Mouse (Mus musculus) hindbrain, embryonic 14.5 days (tissue): ENCODE measurements around the gene Pikfyve. TPM values are rescaled to one million over a fixed set of nuclear protein-coding genes. Genes with fewer than 3 reads are reported as not detected.

Source experiments
- ATAC-seq: fragments of 200-750 bp; cut with Nextera tagmentation; 2 replicates; pipeline ENCODE4 v1.8.0; 2017; ENCODE audit warnings: moderate number of reproducible peaks, mild to moderate bottlenecking, moderate TSS enrichment, moderate library complexity; ENCODE audit not compliant: low FRiP score
- DNase-seq: peaks from one replicate; pipeline ENCODE4 v3.0.0-alpha.2; 2015; ENCODE audit warnings: low spot score
- H3K27ac ChIP-seq: fragments of 300-500 bp; sonication (generic); 2 replicates; pipeline ENCODE4 v1.5.1; 2014; ENCODE audit warnings: mild to moderate bottlenecking, moderate library complexity
- H3K27me3 ChIP-seq: fragments of 300-500 bp; sonication (generic); 2 replicates; pipeline ENCODE4 v1.6.1; 2014; ENCODE audit warnings: mild to moderate bottlenecking, low read length, mixed read lengths; ENCODE audit not compliant: control insufficient read depth, insufficient read depth
- H3K36me3 ChIP-seq: fragments of 300-500 bp; sonication (generic); replicated peaks from 2 replicates; pipeline ENCODE4 v1.6.1; 2014; ENCODE audit not compliant: control insufficient read depth, insufficient read depth
- H3K4me1 ChIP-seq: fragments of 300-500 bp; sonication (generic); replicated peaks from 2 replicates; pipeline ENCODE4 v1.6.1; 2014; ENCODE audit warnings: antibody characterized with exemption, low read length, mixed read lengths; ENCODE audit not compliant: control insufficient read depth, insufficient read depth
- H3K4me2 ChIP-seq: fragments of 300-500 bp; sonication (generic); replicated peaks from 2 replicates; pipeline ENCODE4 v1.6.1; 2014; ENCODE audit warnings: mild to moderate bottlenecking, moderate library complexity
- H3K4me3 ChIP-seq: fragments of 300-500 bp; sonication (generic); replicated peaks from 2 replicates; pipeline ENCODE4 v1.5.1; 2014; ENCODE audit warnings: mild to moderate bottlenecking, low read length
- H3K9ac ChIP-seq: fragments of 300-500 bp; sonication (generic); 2 replicates; pipeline ENCODE4 v1.6.1; 2014
- H3K9me3 ChIP-seq: fragments of 300-500 bp; sonication (generic); 2 replicates; pipeline ENCODE4 v1.6.1; 2016; ENCODE audit warnings: low read length; ENCODE audit not compliant: control insufficient read depth
- WGBS: fragments of 180-500 bp; shearing (Covaris S2); extraction: QIAGEN DNeasy Blood & Tissue Kit; methylation state at CpG from one replicate; pipeline ENCODE4 v1.1.7; 2014; 5-methylcytosine and 5-hydroxymethylcytosine counted together
- polyA plus RNA-seq: library from polyadenylated mRNA; unstranded; fragments of >200 nt; fragmentation: Nextera tagmentation; extraction: Ambion mirVana; gene quantifications from 2 replicates; pipeline ENCODE4 v1.2.1, GENCODE M21; 2014

Gene Pikfyve
- polyA plus RNA-seq, 1 experiment from 2014 or later, result 17.3 TPM

DNA sequence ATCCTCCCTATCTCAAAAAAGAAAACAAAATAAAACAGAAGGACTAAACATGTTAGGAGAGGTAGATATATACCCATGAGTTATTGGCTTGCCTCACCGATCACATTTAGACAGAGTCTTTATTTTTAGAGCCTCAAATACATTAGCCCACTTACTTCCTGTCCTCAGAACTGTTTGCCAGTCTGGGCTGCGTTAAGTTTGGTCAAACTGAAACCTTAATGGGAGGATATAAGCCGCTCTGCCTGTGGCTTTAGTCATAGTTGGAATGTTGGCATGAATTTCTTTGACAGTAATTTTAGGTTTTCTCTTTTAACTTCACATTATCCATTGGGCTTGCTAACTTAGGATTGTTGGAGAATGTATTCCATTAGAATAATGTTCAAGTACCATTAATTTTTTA lies 51.2 kb downstream of the Pikfyve start:
- WGBS, result 93% methylated on average over 3 of the region's 3 CpGs
- DNase-seq (no peak), ATAC-seq (no peak)
- H3K9ac ChIP-seq, result no peak overlapping the region
- H3K4me2 ChIP-seq, result no peak overlapping the region
- H3K36me3 ChIP-seq, result peaks cover 28% of the 10 kb centered on the region
- H3K4me1 ChIP-seq, result no peaks in the 10 kb centered on the region
- H3K27ac ChIP-seq, result no peak overlapping the region
- no peak overlapping the region for H3K4me3 ChIP-seq
- no peaks in the 10 kb centered on the region for H3K9me3 ChIP-seq
- no peaks in the 10 kb centered on the region for H3K27me3 ChIP-seq

DNA sequence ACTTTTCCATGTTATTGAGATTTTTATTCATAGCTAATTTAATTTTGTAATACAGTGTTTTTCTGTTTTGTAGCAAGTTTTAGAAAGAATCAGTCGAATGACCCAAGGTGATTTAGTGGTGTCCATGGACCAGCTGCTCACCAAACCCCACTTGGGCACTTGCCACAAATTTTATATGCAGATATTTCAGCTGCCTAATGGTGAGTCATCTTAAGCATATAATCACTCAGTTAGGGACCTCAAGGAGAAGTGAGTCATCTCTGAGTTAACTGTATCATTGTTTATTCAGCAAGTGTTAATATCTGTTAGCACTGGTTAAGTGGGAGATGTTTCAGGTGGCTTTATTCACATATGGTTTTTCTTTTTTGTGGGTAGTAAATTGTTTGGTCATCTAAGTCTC lies 59.2 kb downstream of the Pikfyve start:
- Histone ChIP-seq H3K27ac (no peak overlapping the region), H3K27me3 (no peaks in the 10 kb centered on the region), H3K9ac (no peak overlapping the region), H3K36me3 (peaks cover 30% of the 10 kb centered on the region), H3K4me1 (no peaks in the 10 kb centered on the region), H3K4me3 (no peak overlapping the region), H3K9me3 (no peaks in the 10 kb centered on the region), H3K4me2 (no peak overlapping the region)
- no peak for ATAC-seq
- WGBS, result 90% methylated on average over 1 of the region's 1 CpGs
- no peak for DNase-seq

DNA sequence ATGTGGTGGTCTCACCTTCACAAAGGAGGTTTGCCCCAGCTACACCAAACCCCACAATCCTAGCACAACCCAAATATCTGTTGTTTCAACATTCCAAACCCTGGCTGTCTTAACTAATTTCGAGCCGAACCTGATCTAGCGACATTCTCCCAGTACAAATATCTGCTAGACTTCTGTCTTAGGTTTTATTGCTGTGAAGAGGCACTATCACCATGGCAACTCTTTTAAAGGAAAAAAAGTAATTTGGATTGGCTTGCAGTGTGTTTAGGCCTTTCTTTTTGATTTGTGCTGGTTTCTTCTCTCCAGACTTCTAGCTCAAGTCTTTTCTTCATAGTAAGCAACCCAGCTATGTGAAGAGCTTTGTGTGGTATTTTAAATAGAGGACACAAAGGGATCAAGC lies 94.0 kb downstream of the Pikfyve start:
- Histone ChIP-seq H3K4me1 (no peaks in the 10 kb centered on the region), H3K27ac (no peak overlapping the region), H3K27me3 (no peaks in the 10 kb centered on the region), H3K36me3 (no peaks in the 10 kb centered on the region), H3K4me3 (no peak overlapping the region), H3K4me2 (no peak overlapping the region), H3K9ac (no peak overlapping the region), H3K9me3 (no peaks in the 10 kb centered on the region)
- no peak for DNase-seq
- ATAC-seq, result no peak
- WGBS, result 50% methylated on average over 3 of the region's 3 CpGs

DNA sequence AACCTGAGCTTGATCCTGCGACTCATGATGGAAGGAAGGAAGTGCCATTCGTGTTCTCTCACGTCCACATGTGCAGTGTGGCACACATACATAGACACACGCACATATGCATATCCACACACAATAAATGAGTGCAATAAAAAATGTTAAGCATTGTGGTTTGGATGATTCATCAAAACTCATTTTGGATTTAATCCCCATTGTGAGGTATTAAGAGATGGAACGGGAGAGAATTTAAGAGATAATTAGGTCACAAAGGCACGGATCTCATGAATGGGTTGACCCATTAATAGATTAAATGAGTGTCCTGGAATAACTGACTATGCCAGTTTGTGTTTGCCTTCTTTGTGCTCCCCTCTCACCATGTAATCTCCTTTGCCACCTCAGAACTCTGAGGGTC lies 95.3 kb downstream of the Pikfyve start, which contains the start of gene Pth2r:
Gene Pth2r (plus strand): TSS at position 301 of the 400 bp plus-strand sequence.
- no peak within 1 kb of the TSS for H3K4me2 ChIP-seq
- WGBS, result 85% methylated on average over 6 of the region's 6 CpGs
- DNase-seq, result no peak

DNA sequence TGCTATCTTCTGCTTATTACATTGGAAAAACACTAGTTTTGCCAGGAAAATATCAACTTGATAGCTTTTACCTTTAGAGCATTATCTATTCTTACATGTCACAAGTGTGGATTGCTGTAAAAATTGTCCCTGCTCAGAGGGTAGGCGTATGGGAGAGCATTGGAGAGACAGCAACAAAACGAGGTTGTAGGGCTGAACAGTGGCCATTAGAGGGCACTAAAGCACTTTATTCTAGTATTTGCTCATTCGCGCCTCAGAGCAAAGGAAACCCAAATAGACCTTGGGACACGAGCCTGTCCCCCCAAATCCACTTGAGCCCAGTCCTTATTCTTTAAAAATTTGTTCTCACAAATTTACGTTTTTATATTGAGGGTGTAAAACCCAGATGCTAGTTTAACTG lies 96.3 kb downstream of the Pikfyve start:
- Histone ChIP-seq H3K4me3 (no peak overlapping the region), H3K36me3 (no peaks in the 10 kb centered on the region), H3K27ac (no peak overlapping the region), H3K9me3 (no peaks in the 10 kb centered on the region), H3K4me2 (no peak overlapping the region), H3K27me3 (no peaks in the 10 kb centered on the region), H3K4me1 (no peaks in the 10 kb centered on the region), H3K9ac (no peak overlapping the region)
- 6% methylated on average over 6 of the region's 6 CpGs for WGBS
- peak; percentile 85 for DNase-seq
- peak; percentile 75 for ATAC-seq

More for the DNA sequence above, 95.3 kb downstream of the Pikfyve start, which contains the start of gene Pth2r:
- no peaks in the 10 kb centered on the region for H3K27me3 ChIP-seq
- no peak for ATAC-seq
- no peaks in the 10 kb centered on the region for H3K9me3 ChIP-seq
- H3K9ac ChIP-seq, result no peak within 1 kb of the TSS
- H3K36me3 ChIP-seq, result no peaks in the 10 kb centered on the region
- no peaks in the 10 kb centered on the region for H3K4me1 ChIP-seq
- H3K27ac ChIP-seq, result no peak within 1 kb of the TSS
- no peak within 1 kb of the TSS for H3K4me3 ChIP-seq

DNA sequence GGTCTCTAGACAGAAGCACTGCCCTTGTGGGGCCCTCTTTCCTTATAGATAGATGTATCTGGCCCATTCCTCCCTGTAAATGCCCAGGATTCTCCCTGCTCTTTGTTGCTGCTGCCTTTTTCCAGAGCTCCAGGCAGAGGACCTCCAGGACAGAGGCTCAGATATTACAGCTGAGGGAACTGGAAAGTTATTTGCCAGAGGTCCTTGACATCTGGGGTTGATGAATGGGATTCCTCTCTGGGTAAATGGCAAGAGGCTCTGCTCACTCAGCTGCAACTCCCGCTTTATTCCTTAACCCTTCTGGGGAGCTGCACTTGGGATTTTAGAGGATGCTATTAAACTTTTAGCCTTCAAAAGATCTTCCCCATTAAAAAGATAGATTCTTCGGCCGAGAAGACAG lies 122.0 kb downstream of the Pikfyve start:
- WGBS, result 74% methylated on average over 3 of the region's 3 CpGs
- peaks cover 19% of the 10 kb centered on the region for H3K27me3 ChIP-seq
- H3K4me2 ChIP-seq, result no peak overlapping the region
- no peak for ATAC-seq
- no peak overlapping the region for H3K27ac ChIP-seq
- DNase-seq, result no peak
- no peak overlapping the region for H3K9ac ChIP-seq
- no peak overlapping the region for H3K4me3 ChIP-seq
- no peaks in the 10 kb centered on the region for H3K36me3 ChIP-seq
- no peaks in the 10 kb centered on the region for H3K9me3 ChIP-seq
- H3K4me1 ChIP-seq, result peaks cover 8% of the 10 kb centered on the region; the same call in 1 of the 2 replicates

DNA sequence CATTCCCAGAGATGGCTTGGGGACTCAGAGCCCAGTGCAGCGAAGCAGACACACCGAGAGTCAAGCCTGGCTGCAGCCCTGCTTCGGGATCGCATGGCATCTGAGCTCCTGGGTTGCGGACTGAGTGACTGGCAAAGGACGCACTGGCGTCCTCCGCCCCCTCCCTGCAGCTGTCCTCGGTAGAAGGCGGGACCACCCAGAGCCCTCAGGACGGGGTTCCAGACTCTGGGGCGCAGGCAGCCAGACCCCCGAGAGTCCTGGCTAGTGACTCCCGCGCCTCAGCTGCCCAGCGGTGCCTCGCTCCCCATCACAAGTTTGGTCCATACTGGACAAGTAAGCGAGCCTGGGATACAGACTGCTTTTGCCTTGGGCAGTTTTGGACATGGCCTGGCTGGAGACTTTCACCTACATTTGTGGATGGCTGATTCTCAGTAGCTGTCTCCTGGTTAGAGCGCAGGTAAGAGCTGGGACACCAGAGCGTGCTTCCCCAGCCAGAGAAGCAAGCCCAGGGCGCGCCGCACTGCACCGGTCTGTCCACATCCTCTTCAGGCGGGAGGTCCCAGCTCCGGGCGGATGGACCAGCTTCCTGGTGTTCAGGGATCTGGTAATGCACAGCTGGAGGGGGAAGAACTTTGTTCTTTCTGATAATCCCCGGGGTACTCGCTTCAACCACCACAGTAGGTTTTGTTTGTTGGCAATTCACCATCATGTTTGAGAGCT lies 124.9 kb downstream of the Pikfyve start:
- 1% methylated on average over 26 of the region's 29 CpGs for WGBS
- DNase-seq (no peak), ATAC-seq (peak; percentile 40; the same call in 1 of the 2 replicates)
- Histone ChIP-seq H3K4me2 (peak overlapping the region; percentile 95), H3K4me1 (peaks cover 14% of the 10 kb centered on the region; the same call in 1 of the 2 replicates), H3K9me3 (no peaks in the 10 kb centered on the region), H3K27me3 (peaks cover 19% of the 10 kb centered on the region), H3K4me3 (peak overlapping the region; percentile 42), H3K36me3 (no peaks in the 10 kb centered on the region), H3K9ac (peak overlapping the region; percentile 58), H3K27ac (no peak overlapping the region)

DNA sequence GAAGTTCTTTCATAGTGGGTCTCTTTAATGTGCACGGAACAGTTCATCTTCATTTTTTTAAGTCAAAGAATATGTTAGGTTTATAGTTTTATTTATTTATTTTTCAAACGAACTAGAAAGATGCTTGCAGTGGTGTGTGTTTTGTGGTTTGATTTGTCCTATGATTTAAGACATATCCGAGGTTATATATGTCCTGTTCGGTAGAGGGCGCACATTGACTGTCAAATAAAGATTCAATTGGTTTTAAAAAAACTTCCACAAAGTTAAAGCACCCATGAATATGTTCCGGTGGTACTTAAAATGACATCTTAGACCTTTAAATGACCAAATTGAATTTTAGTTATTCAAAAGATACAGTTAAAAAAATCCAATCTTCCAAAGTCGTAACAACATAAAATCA lies 125.6 kb downstream of the Pikfyve start:
- Histone ChIP-seq H3K4me3 (peak overlapping the region; percentile 42), H3K27ac (no peak overlapping the region), H3K27me3 (peaks cover 19% of the 10 kb centered on the region), H3K36me3 (no peaks in the 10 kb centered on the region), H3K4me2 (peak overlapping the region; percentile 95), H3K9me3 (no peaks in the 10 kb centered on the region), H3K4me1 (peaks cover 14% of the 10 kb centered on the region; the same call in 1 of the 2 replicates), H3K9ac (peak overlapping the region; percentile 58)
- DNase-seq, result peak; percentile 86
- no peak for ATAC-seq
- WGBS, result 13% methylated on average over 7 of the region's 7 CpGs

DNA sequence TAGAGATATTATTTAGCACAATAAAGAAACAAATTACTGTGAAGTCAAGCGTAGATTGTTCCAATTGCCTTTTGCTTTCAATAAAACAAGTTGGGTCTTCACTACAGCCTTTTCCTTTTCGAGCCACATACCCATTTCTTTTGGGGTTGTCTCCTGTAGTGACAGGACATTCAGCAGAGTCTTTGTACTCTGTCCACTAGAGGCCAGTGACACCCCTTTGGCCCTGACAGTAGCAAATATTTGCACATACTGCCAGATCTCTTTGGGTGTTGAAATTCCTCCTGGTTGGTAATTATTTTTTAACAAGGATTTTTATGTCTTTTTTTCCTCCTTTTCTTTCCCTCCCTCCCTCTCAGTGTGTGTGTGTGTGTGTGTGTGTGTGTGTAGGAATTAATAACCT lies 126.4 kb downstream of the Pikfyve start:
- Histone ChIP-seq H3K9ac (no peak overlapping the region), H3K4me2 (no peak overlapping the region), H3K4me3 (no peak overlapping the region), H3K9me3 (no peaks in the 10 kb centered on the region), H3K4me1 (peaks cover 14% of the 10 kb centered on the region; the same call in 1 of the 2 replicates), H3K36me3 (no peaks in the 10 kb centered on the region), H3K27ac (no peak overlapping the region), H3K27me3 (peaks cover 19% of the 10 kb centered on the region)
- no peak for DNase-seq
- no peak for ATAC-seq
- WGBS, result 34% methylated on average over 2 of the region's 2 CpGs
